Mouse (Mus musculus): ENCODE results near the gene Fstl3. TPM values are rescaled to one million over a fixed set of nuclear protein-coding genes. Genes with fewer than 3 reads are reported as not detected.

Gene Fstl3
- total and polyA plus RNA-seq, 2 experiments from 2014 or later, result 2.1 to 2.8 TPM

- Histone ChIP-seq H3K9ac (peak overlapping the region; percentile 99), H3K27me3 (ENCODE audit: insufficient read depth, low read length) (no peaks in the 10 kb centered on the region), H3K4me1 (ENCODE audit: insufficient read depth) (peaks cover 15% of the 10 kb centered on the region; the same call in 1 of the 2 replicates), H3K27ac (ENCODE audit: low read depth, low read length) (peak overlapping the region; percentile 95), H3K9me3 (ENCODE audit: low read length) (no peaks in the 10 kb centered on the region), H3K36me3 (ENCODE audit: insufficient read depth) (no peaks in the 10 kb centered on the region), H3K4me3 (ENCODE audit: low read depth, low read length) (peak overlapping the region; percentile 97), H3K4me2 (ENCODE audit: low read depth) (peak overlapping the region; percentile 86)
- ATAC-seq (peak; percentile 86), DNase-seq (peak; percentile 97)
- TF ChIP-seq CTCF (IDR thresholded peaks at IDR 0.05; ENCODE audit: low read depth), result no peak
- WGBS, result 9% methylated on average over 40 of the region's 40 CpGs
These were observed 9.5 kb upstream of the Fstl3 start for GRCm38 (mm10) chr10:79767372-79768244.

- TF ChIP-seq CTCF (IDR thresholded peaks at IDR 0.05; ENCODE audit: low read depth), result peak; percentile 95
- Histone ChIP-seq H3K4me3 (ENCODE audit: low read depth, low read length) (no peak overlapping the region), H3K4me2 (ENCODE audit: low read depth) (peak overlapping the region; percentile 86), H3K36me3 (ENCODE audit: insufficient read depth) (no peaks in the 10 kb centered on the region), H3K9ac (no peak overlapping the region), H3K27ac (ENCODE audit: low read depth, low read length) (no peak overlapping the region), H3K4me1 (ENCODE audit: insufficient read depth) (peaks cover 15% of the 10 kb centered on the region; the same call in 1 of the 2 replicates), H3K9me3 (ENCODE audit: low read length) (no peaks in the 10 kb centered on the region), H3K27me3 (ENCODE audit: insufficient read depth, low read length) (no peaks in the 10 kb centered on the region)
- DNase-seq, result peak; percentile 86
- WGBS, result 2% methylated on average over 5 of the region's 5 CpGs
- no peak for ATAC-seq
These were observed 8.7 kb upstream of the Fstl3 start for GRCm38 (mm10) chr10:79768400-79768799.

DNA sequence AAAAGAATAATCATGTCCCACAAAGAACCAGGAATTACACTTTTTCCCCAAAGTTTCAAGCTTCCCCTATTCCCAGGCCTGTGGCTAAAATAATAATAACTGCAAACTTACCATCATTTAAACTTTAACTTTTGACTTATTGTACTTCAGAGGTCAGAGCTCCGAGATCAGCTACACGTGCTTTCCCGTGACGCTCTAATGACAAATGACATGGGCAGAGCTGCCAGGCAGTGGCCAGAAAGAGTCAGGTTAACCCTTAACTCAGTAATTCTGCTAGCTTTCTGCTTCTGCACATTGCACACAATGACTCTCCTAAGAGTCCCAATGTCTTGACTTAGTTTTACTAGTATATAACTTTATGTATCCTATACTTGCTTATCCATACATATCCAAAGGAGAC, 7.7 kb upstream of the Fstl3 start:
- no peak overlapping the region for H3K27ac ChIP-seq (ENCODE audit: low read depth, low read length)
- whole genome bisulfite sequencing, result 79% methylated on average over 4 of the region's 4 CpGs
- no peak for TF ChIP-seq CTCF (IDR thresholded peaks at IDR 0.05; ENCODE audit: low read depth)
- no peak for ATAC-seq
- peaks cover 15% of the 10 kb centered on the region; the same call in 1 of the 2 replicates for H3K4me1 ChIP-seq (ENCODE audit: insufficient read depth)
- no peaks in the 10 kb centered on the region for H3K9me3 ChIP-seq (ENCODE audit: low read length)
- no peak overlapping the region for H3K4me3 ChIP-seq (ENCODE audit: low read depth, low read length)
- no peaks in the 10 kb centered on the region for H3K36me3 ChIP-seq (ENCODE audit: insufficient read depth)
- no peak overlapping the region for H3K4me2 ChIP-seq (ENCODE audit: low read depth)
- H3K9ac ChIP-seq, result no peak overlapping the region
- no peak for DNase-seq
- H3K27me3 ChIP-seq (ENCODE audit: insufficient read depth, low read length), result no peaks in the 10 kb centered on the region

DNA sequence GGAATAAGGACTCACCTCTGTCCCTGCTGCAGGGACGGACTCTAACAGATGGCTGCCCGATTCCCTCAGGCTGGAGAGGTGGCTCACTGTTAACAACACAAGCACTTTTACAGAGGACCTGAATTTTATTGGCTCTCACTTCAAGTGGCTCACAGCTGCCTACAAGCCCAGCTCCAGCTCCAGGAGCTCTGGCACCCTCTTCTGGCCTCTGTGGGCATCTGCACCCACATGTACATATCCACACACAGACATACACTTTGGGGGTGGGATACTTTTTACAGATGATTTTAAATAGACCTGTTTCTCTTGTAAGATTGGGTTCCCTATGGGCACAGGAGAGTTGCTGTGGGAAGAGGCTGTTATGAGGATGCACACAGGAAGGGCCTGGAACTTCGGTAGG, 4.8 kb upstream of the Fstl3 start:
- WGBS, result 90% methylated on average over 3 of the region's 3 CpGs
- H3K4me1 ChIP-seq (ENCODE audit: insufficient read depth), result 0 out of 2 replicates have a peak, but pooled peaks cover 6% of the 10 kb centered on the region
- H3K4me3 ChIP-seq (ENCODE audit: low read depth, low read length), result no peak overlapping the region
- no peak overlapping the region for H3K9ac ChIP-seq
- H3K4me2 ChIP-seq (ENCODE audit: low read depth), result no peak overlapping the region
- peaks cover 9% of the 10 kb centered on the region for H3K27me3 ChIP-seq (ENCODE audit: insufficient read depth, low read length)
- H3K36me3 ChIP-seq (ENCODE audit: insufficient read depth), result no peaks in the 10 kb centered on the region
- H3K9me3 ChIP-seq (ENCODE audit: low read length), result no peaks in the 10 kb centered on the region
- no peak overlapping the region for H3K27ac ChIP-seq (ENCODE audit: low read depth, low read length)
- peak; percentile 13; the same call in 1 of the 2 replicates for TF ChIP-seq CTCF (IDR thresholded peaks at IDR 0.05; ENCODE audit: low read depth)
- DNase-seq, result no peak
- no peak for ATAC-seq

- DNase-seq, result no peak
- Histone ChIP-seq H3K9ac (no peak overlapping the region), H3K27me3 (ENCODE audit: insufficient read depth, low read length) (peaks cover 12% of the 10 kb centered on the region), H3K4me1 (ENCODE audit: insufficient read depth) (0 out of 2 replicates have a peak, but pooled peaks cover under 1% of the 10 kb centered on the region), H3K9me3 (ENCODE audit: low read length) (no peaks in the 10 kb centered on the region), H3K4me2 (ENCODE audit: low read depth) (no peak overlapping the region), H3K4me3 (ENCODE audit: low read depth, low read length) (no peak overlapping the region), H3K36me3 (ENCODE audit: insufficient read depth) (no peaks in the 10 kb centered on the region), H3K27ac (ENCODE audit: low read depth, low read length) (no peak overlapping the region)
- TF ChIP-seq CTCF (IDR thresholded peaks at IDR 0.05; ENCODE audit: low read depth), result no peak
- WGBS, result 95% methylated on average over 2 of the region's 2 CpGs
- ATAC-seq, result no peak
These were observed 3.9 kb upstream of the Fstl3 start for GRCm38 (mm10) chr10:79773208-79773607.

- Histone ChIP-seq H3K4me1 (ENCODE audit: insufficient read depth) (no peaks in the 10 kb centered on the region), H3K27me3 (ENCODE audit: insufficient read depth, low read length) (peaks cover 12% of the 10 kb centered on the region), H3K9me3 (ENCODE audit: low read length) (no peaks in the 10 kb centered on the region), H3K27ac (ENCODE audit: low read depth, low read length) (no peak overlapping the region), H3K4me2 (ENCODE audit: low read depth) (no peak overlapping the region), H3K36me3 (ENCODE audit: insufficient read depth) (no peaks in the 10 kb centered on the region), H3K9ac (no peak overlapping the region), H3K4me3 (ENCODE audit: low read depth, low read length) (no peak overlapping the region)
- peak; percentile 40 for TF ChIP-seq CTCF (IDR thresholded peaks at IDR 0.05; ENCODE audit: low read depth)
- ATAC-seq, result no peak
- 63% methylated on average over 5 of the region's 5 CpGs for WGBS
- DNase-seq, result no peak
These were observed 2.4 kb upstream of the Fstl3 start for GRCm38 (mm10) chr10:79774486-79775279.

Data from forebrain, postnatal 0 days (tissue).